Mouse (Mus musculus) kidney, adult 2 months (tissue): ENCODE data around the gene Cebpb.

Experiments
- CTCF ChIP-seq: fragments of 200-500 bp; conservative IDR thresholded peaks from 2 replicates; pipeline ENCODE4 v1.5.1; 2011; ENCODE audit warnings: low read depth, mild to moderate bottlenecking, control low read depth, low read length, moderate library complexity, mixed read lengths; ENCODE audit not compliant: insufficient read depth, insufficient read length
- POLR2A ChIP-seq: fragments of 200-500 bp; IDR thresholded peaks from one replicate; pipeline ENCODE4 v1.6.1; 2011; ENCODE audit warnings: low read depth, low read length, control low read depth

DNA sequence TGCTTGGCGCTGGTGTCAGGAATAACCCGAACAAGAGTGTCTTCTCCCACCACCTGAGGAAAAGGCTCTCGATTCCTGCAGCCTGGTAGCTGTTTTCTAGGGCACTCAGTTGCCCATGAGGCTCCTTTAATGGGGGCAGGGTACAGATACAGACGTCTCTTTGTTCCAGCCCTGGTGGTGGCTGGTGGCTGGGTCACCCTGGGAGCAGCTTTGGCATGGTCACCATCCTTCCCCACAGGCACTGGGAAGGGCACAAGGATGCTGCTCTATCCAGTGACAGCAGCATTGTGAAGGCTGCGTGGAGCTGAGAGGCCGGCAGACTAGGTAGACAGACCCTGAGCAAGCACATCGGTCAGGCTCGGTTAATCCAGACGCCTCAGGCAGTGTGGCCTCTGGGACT, 37.1 kb upstream of the Cebpb start:
- TF ChIP-seq CTCF, result no peak
- TF ChIP-seq POLR2A, result no peak
